Mouse (Mus musculus) ovary, postnatal 10 days (tissue): ENCODE data around the gene Sema3f.

Source experiments
- DNase-seq: peaks from one replicate; pipeline ENCODE4 v3.0.0; 2022; ENCODE audit warnings: low spot score

Sema3f gene

DNA sequence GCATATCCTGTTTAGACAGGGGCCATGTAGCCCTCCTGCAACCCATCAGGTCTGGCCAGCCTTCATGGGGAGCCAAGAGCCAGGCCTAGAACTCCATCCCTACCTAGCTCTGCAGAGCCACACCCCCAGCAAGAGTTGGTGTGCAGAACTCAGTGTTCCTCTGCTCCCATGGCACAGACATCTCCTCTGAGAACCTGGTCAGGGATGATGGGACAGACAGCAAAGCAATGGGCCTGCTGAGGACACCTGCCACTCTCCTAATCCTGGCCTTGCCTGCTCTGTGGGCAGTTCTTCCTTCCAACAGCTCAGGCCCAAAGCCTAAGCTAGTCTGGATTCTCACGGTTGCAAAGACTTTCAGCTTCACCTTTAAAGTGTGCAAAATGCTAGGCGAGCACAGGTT is 5.4 kb upstream of the Sema3f start:
- no peak for DNase-seq

DNA sequence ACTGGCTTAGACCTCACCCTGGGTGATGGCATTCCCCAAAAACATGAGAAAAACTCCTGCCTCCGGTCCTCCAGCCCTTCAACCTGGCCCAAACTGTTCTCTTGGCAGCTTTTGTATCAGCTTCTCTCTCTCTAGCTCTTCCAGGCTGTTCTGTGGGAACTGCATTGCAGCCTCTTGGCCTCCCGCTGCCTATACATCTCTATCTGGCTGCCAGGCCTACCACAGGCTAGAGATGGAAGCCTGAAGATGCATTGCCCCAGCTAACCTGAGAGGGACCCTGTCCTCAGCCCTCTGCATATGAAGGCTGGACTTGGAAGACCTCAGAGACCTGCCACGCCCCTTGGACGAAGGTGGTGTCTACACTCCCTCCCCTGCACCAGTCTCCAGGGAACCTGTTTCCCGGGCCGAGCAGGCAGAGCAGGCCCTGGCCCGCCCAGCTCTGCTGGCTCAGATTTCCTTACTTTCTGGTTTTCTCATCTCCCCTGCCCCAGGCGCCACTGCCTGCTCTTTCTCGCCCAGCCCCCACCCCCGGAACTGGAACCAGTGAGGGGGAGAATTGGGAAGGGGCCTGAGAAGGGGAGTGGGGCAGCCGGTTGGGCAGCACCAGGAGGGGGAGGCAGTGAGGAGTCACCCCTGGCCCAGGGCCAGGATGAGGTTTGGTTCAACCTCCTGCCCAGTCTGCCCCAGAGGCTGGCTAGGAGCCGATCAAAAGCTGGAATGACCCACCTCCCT is 4.1 kb upstream of the Sema3f start:
- peak; percentile 58 for DNase-seq

DNA sequence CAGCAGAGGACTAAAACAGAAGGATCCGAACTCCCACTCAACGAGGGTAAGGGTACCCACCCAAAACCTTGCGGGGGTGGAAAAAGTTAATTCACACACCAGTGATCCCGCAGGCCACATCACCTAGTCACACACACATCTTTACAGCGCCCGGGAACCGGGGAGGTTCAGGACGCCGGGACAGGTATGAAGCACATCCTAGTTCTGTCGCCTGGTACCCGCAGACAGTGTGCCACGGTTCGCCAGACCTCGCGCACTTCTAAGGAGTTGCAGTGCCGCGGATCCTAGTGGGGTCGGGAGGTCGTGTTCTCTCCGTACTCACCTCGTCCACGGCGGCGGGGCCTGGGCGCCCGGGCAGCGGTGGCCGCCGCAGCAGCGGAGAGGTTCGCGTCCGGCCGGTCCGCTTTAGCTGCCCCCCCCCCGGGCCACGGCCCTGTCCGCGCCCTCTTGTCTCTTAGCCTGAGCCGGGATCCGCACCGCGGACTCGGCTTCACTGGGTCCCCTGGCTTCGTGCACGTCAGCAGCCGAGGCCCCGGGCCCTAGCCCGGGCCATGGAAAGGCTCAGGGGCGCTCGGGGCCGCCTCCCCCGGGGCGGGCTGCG is 1.1 kb downstream of the Sema3f start:
- DNase-seq, result no peak

DNA sequence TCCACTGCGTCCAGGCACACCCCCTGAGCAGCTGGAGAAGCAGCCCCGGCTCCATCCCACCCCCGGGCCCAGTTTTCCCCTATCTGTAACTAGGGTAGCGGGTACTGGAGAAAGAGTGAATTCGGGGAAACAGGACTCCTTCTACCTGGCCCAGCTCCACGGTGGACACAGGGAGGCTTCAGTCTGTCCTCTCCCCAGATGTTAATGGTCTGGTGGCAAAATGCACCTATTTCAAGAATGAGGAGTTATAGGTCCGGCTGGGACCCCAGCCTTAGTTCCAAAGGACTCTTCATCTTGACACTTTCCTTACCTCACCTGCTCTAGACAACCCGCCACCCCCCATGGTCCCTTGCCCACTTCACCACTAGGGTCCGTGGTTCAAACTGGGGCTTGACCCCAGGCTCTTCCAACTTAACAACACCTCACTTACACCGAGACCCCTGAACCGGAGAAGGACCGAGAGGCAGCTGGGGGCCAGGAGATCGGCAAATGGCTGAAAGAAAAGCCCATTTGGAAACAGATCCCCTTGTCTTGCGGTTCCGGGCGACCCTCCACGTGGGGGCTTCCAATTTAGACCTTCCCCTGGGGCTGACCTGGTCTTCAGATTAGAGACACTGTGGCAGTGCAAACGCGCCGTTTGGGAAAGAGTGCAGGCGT is 1.7 kb downstream of the Sema3f start:
- no peak for DNase-seq

DNA sequence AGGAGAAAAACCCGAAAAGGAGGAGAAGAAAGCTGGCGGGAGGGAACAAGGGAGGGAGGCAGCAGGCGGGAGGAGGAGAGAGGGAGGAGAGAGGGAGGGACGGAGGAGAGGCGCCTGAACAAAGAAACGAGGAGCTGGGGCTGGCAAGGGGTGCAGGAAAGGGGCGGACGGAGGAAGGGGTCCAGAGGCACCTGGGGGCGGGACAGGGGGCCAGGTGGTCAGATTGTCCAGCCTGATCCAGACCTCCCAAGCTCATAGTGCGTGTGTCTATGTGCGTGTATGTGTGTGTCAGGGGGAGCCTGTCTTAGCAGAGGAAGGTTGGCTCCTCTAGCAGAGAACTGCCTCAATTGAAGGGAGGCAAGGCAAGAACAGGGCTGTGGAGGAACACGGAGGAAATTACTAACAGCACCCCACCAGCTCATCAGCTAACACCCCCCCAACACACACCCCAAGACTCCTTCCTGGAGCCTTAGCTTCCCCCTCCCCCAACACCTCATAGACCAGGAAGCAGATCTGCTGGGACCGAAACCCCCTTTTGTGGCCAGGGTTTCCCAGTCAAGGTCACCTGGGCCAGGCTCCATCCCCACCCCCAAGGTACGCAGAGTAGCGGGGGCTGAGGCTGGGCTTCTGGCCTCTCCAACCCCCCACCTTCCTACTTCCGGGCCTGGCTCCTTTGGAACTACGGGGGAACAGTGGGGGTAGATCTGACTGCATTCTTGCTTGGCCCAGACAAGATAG is 2.4 kb downstream of the Sema3f start:
- no peak for DNase-seq

DNA sequence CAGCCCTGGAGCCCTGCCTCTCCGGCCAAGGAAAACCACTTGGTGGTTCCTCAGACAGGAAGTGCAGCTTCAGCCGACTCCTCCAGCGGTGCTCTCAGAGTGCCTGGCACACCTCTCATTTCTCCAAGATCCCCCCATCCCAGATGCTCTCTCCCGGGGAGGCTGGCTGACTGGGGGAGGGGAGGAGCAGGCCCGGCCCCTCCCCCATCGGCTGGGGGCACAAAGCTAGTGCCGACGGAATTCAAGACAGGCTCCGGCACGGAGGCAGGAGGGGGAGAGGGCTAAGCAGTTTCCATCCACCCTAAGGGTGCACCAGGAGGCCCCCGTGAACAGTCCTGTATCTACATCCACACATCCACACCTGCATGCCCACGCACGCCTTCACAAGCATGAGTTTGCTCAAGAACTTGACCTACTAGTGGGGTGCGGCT is 3.5 kb downstream of the Sema3f start:
- no peak for DNase-seq

DNA sequence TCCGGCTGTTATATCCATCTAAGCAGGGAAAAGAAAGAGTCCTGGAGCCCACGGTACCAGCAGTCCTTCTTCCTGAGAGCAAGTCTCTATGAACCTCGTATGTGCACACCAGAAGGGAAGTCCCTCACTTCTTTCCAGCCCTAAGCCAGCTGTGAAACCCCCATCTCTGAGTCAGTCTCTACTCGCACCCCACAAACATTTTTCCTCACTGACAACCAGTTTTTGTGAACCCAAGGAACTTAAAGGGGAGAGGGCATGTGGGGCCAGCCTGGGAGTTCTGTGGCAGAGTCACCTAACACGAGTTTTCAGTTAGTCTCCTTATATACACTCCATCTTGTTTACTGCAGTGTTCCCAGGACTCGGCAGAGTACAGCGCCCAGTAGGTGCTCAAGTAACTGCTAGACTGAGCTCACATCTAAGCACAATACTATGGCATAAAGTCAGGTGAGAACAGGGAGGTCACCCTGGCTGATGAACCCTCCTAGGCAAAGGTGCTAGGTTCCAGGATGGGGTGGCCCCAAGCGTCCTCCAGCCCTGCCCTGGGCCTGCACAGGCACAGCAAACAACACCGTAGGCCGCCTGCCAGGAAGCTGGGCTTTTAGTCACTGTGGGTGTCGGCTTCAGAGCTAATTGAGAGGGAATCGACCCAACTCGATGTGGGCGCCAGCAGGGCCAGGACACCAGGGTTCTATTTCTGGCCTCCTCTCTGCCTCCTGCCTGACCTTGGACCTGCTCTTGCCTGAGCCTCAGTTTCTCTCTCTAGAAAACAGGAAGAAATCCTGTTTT is 6.7 kb downstream of the Sema3f start:
- no peak for DNase-seq

DNA sequence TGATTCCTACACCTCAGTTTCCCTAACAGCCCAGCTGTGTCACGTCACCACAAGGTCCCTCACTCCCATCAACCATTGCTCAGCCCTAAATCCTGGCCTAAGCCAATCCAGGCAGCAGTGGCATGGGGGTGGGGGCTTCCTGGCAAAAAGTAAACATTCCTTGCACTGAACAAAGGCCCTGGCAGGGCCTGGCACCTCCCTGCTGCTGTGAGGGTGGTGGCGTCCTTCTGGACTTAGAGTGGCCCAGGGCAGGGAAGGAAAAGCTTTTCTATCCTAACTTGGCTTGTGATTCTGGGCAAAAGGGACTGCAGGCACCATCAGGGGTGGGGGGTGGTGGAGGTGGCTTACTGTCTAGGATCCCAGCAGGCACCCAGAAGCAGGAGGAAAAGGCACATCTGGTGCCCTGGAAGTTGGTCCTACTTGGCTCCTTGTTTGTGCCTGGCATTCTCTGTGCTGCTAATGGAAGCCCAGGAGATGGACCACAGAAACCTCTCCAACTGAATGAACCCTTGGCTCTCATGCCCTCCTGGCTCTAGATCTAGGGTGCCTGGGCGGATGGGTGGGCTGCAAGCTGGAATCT is 7.6 kb downstream of the Sema3f start:
- DNase-seq, result no peak

DNA sequence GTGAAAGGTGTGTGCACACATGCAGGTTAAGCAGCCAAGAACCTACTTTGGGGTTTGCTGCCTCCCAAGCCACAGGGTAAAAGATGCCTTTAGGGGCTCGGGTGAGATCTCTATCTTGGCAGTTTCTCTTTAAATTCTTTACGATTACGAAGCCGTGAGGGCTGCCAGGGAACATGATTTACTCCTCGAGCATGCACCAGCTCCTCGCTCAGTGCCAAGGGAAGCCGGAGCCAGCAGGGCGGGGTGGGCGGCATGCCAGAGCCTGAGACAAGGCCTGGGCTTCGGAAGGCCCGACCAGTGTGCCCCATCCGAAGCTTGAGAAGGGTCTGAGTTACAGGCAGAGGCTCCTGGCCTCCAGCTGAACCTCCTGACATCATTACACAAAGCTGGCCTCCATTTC is 8.7 kb downstream of the Sema3f start:
- DNase-seq, result peak; percentile 74

DNA sequence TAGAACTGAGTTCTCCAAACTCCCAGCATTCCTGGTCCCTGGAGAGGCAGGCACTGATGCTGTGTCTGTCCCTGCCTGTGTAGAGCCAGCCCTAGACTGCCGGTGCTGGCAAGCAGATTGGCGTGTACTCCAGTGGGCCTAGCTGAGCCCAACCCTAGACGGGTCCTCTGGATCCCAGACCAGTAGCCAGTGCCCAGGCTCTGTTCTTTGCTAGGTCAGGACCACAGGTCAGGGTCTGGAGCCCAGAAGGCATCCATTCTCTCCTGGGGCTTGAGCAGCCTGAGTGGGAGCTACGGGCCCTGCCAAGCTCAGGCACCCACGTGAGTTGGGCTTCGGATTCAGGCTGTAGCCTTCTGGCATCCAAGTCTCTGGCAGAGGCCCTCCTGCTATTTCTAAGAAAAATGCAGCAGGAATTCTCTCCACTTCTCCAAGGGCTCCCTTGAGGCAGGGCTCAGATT is 10.1 kb downstream of the Sema3f start:
- no peak for DNase-seq

DNA sequence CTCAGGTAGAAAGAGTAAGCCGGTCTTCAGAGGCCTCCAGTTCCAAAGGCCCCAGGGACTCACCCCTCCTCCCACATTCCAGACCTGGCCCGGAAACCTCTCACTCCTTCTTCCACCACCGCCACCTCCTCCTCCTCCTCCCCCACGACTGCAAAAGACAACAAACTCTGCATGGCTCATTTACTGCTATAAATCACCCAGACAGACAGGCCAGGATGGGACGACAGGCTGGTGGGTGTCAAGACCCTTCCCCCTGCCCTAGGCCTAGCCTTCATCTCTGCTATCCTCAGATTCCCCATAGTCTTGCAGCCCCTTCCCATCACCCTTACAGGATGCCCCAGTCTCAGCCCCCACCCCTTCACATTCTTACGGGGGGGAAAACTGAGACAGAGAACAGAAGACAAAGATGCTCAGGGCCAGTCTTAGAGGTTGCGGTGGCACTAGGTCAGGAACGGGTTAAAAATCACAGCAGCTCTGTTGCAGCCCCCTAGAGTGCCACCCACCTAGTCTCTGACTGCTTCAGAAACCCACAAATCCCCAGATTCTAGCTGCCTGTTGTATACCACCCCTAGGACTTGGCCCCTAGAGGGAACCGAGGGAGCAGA is 10.8 kb downstream of the Sema3f start:
- no peak for DNase-seq

DNA sequence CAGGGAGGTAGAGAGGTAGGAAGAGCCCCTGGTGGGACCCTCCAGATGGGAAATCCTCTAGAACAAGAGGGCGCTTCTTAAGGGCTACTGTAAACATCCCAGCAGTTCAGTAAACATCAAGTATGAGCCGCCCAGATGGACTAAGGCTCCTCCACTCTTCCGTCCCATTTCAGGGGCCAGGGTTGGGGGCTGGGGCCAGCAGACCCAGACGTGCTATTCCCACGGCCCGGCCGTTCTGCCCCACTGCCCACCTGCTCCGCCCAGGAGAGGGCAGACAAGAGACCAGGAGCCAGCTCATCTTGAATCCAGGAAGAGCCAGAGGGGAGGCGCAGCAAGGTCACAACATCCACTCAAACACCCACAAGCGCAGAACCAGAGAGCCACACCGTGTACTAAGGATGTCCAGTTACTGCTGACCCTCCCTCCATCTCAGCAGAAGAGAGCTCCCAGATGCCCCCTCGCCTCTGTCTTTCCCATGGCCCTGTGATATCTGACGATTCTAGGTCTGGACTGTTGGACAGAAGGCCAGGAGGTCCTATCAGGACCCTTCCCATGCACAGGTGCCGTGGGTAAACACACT is 11.6 kb downstream of the Sema3f start:
- DNase-seq, result no peak

DNA sequence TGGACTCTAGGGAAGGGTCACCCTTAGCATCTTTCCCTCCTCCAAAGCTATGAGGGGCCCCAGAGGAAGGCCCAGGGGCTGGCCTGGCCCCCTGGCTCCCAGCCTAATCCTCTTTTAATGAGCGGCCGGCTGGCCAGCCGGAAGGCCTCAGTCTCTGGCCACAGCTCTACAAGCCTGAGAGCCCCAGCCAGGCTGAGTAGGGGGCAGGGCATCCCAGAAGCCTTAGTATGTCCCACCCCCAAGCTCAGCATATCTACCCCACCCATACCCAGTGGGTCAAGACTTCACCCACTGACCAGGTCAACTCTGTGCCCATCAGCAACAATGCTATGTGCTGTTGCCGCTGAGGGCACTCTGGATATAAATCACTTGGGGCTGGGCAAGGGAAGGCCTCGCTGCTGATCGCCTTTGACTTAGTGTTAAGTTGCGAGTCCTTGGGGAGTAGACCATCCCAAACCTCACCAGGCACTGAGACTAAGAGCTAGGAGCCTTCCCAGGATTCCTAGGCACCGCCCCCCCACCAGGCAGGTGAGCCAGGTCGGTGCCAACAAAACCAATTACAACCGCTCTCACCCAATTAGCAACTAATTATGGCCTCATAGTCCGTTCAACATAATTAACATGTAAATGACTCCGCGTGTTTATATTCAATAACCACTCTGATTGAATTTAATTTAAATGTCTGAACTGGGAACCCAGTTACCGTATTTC is 12.3 kb downstream of the Sema3f start:
- DNase-seq, result no peak

DNA sequence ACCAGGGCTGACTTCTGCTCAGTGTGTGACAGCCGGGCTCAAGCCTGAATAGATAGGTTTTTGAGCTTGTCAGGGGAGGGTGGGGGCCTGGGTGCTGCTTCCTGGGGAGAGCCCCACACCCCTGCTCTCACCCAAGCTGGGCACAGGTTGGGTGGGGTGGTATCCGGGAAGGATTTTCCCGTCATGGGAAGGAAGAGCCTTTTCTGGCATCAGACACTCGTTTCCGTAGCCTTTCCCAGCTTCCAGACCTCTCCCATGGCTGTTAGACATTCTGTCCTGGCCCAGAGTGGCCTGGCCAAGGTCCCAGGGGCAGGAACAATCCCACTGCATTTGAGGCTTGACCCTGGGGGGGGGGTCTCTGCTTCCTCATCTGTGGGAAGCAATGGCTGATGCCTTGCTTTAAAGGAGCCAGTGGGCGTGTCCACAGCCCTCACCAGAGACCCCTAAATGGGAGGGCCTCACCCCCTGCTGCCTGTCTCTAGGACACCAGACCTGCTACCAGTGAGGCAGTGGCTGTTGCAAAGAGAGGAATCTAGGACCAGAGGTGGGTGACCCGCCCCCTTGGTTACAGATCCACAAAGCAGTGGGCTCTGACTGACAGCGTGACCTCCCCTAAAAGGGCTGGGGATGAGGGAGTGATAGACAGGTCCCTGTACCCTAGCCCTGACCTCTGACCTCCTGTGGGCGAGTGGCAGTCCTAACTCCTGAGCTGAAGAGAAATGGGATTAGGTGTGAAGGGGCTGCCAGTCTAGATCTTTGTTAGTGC is 13.2 kb downstream of the Sema3f start:
- DNase-seq, result no peak

DNA sequence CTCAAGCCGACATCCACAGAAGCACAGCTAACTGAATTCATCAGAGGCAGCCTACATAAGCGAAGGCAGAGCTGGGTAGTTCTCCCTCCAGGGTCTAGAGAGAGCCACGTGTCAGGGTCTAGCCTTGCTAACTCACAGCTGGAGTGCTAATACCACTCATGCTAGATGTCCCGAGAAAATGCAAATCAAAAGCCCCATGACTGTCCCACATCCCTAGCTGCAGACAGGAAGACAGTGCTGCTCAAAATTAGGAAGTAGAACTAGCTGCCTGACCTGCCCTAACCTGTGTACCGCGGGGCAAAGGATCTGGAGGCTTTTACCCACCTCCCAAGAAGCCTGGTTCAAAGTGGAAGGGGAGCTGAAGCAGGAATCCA is 14.2 kb downstream of the Sema3f start:
- DNase-seq, result no peak

DNA sequence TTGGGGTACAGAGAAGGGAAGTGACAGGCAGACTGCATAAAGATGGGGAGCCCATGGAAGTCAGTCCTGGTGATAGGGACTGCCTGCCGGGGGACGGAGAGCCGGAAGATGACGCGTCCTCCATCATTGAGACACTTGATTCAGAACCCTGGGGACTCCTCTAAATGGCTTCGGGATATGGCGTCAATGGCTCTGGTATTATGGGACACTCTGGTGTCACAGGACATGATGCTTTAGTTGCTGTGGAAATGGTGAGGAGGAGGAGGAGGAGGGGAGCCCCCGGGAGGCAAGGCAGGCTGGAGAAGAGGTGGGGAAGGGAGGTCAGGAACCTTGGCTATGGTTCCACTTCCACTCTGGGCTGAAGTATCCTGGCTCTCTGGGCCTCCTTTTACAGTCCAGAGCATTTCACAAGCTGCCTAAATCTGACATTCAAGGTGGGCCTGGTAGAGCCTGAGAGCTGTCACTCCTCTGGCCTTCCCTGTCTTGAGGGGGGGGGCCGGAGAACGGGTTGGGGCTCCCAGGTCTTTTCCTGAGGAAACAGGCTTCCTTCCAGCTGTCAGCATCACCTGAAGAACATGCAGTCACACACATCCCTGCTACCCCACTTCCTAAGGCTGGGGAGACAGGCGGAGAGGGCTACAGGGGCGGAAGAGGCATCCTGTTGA is 14.7 kb downstream of the Sema3f start:
- no peak for DNase-seq

DNA sequence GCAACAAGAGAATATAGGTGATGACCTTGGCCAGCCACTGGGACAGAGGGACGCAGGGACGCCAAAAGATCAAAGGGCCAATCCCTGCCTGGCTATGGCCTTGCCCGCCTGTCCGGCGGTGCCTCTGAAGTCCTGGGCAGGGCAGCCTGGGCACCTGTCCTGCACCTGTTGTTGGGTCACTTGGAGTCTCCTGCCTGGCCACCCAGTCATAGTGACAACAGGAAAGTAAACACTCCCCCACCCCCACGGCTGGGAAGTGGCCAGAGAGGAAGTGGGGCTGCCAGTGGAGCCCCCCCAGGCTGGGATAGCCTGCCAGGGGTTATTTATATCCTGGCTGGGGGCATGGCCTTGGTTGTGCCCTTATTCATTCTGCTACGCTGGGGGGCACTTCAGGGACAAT is 15.6 kb downstream of the Sema3f start:
- DNase-seq, result no peak

DNA sequence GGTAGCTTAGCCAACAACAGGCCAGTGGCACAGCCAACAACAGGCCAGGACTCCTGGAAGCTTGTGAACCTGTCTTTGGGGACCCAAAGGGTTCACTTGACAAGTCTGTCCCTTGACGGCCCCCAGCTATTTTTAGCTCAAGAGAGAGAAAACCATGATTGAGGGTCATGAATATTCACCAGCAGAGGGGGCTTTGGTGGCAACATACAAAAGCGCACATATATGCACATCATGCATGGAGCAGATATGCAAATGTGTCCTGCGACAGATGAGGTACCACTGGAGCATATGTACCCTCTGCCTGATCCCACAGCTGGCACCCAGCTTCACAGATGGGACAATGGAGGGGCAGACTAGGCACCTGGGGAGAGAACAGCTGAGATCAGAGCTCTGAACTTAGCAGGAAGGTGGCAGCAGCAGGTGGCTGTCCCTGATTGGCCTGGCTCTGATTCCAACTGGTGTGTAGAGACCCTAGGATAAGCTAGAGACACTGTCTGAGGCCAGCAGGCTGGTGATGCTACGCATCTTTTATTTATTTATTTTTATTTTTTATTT is 16.8 kb downstream of the Sema3f start:
- no peak for DNase-seq
